Mouse (Mus musculus): ENCODE results near the gene Fgf18. TPM values are rescaled to one million over a fixed set of nuclear protein-coding genes. Genes with fewer than 3 reads are reported as not detected.

Gene Fgf18
- polyA plus RNA-seq, 1 experiment: 0.12 TPM

DNA sequence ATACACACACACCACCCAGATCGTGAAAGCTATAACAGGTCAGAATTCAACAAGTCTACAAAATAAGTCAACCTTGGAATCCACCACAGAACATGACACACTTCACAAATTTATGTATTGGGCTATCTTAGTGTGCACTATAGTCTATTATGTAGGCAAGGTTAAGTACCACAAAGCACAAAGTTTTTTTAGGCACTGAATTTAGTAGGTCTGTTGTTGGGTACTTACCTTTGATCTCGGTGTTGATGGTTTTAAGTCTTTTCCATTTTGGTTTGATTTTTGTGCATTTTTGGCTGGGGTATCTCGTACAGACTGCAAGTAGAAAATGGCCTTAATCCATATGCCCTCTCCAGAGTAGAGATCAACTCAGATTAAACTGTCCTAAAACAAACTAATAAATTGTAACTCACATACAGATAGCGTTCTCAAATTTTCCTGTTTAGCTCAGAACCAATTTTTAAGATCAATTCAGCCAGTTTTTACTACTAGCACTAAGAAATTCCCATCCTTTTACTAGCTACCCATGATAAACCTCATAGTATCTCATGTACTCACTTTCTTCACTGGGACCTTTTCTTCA, 9.3 kb upstream of the Fgf18 start:
- peaks cover 66% of the 10 kb centered on the region for H3K79me3 ChIP-seq (ENCODE audit: low read depth)
- TF ChIP-seq MAX (IDR thresholded peaks at IDR 0.05): no peak
- no peak for TF ChIP-seq MYOG (IDR thresholded peaks at IDR 0.05; ENCODE audit: control insufficient read depth, extremely low read depth, insufficient read length)
- TF ChIP-seq CEBPB (IDR thresholded peaks at IDR 0.05; ENCODE audit: low read depth): no peak
- TF ChIP-seq USF1 (IDR thresholded peaks at IDR 0.05; ENCODE audit: low read depth): no peak
- no peak for TF ChIP-seq MYOD1 (IDR thresholded peaks at IDR 0.05; ENCODE audit: control insufficient read depth, insufficient read length, low read depth)
- H3K27me3 ChIP-seq (ENCODE audit: control insufficient read depth, insufficient read depth, insufficient read length): no peaks in the 10 kb centered on the region
- peaks cover 100% of the 10 kb centered on the region for H3K36me3 ChIP-seq (ENCODE audit: control insufficient read depth, insufficient read depth)
- H3K79me2 ChIP-seq (ENCODE audit: control insufficient read depth, insufficient read depth): peaks cover 88% of the 10 kb centered on the region
- H3K4me3 ChIP-seq (ENCODE audit: insufficient read depth, poor library complexity, severe bottlenecking): no peak overlapping the region
- H3ac ChIP-seq (ENCODE audit: control insufficient read depth, insufficient read length, low read depth): no peak overlapping the region

DNA sequence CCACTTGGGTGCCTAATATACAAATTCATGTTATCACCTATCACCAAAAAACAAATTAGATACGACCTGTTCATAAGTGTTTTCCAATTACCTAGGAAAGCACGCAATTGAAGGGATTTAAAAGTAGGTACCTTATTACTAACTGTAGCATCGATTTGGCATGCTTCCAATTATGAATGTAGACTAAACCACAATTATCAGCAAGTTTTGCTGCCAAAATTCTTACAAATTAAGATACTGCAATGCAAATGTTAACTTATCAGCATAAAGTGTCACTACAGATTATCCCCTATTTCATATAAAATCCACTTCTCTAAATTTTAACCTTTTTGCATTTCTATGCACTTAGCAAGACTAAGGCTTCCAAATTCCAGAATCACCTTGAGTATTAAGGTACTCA, 7.3 kb upstream of the Fgf18 start:
- no peak overlapping the region for H3K4me3 ChIP-seq (ENCODE audit: insufficient read depth, poor library complexity, severe bottlenecking)
- peaks cover 100% of the 10 kb centered on the region for H3K36me3 ChIP-seq (ENCODE audit: control insufficient read depth, insufficient read depth)
- no peaks in the 10 kb centered on the region for H3K27me3 ChIP-seq (ENCODE audit: control insufficient read depth, insufficient read depth, insufficient read length)
- peaks cover 67% of the 10 kb centered on the region for H3K79me2 ChIP-seq (ENCODE audit: control insufficient read depth, insufficient read depth)
- no peak overlapping the region for H3ac ChIP-seq (ENCODE audit: control insufficient read depth, insufficient read length, low read depth)
- TF ChIP-seq MYOG (IDR thresholded peaks at IDR 0.05; ENCODE audit: control insufficient read depth, extremely low read depth, insufficient read length) (no peak), FOSL1 (IDR thresholded peaks at IDR 0.05; ENCODE audit: insufficient read depth, low read length, poor library complexity, severe bottlenecking) (no peak), CEBPB (IDR thresholded peaks at IDR 0.05; ENCODE audit: low read depth) (no peak)
- peaks cover 46% of the 10 kb centered on the region for H3K79me3 ChIP-seq (ENCODE audit: low read depth)

DNA sequence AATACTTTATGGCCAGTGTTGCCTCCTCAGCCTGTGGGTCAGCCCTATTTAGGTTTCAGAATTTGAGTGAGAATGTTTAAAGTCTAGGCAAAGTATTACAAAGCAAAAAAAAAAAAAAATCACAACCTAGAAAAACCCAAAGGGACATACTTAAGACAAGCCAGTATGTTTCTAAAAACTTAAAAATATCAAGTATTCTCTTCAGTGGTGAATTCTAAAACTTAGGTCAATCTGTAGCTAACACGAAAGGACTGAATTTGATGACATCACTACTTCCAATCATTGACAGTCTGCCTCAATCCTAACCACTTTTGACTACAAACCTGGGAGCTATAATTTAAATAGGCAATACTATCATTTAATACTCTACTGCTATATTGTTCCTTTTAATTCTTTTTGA, 5.8 kb upstream of the Fgf18 start:
- peaks cover 52% of the 10 kb centered on the region for H3K79me2 ChIP-seq (ENCODE audit: control insufficient read depth, insufficient read depth)
- H3K79me3 ChIP-seq (ENCODE audit: low read depth): peaks cover 31% of the 10 kb centered on the region
- no peaks in the 10 kb centered on the region for H3K27me3 ChIP-seq (ENCODE audit: control insufficient read depth, insufficient read depth, insufficient read length)
- no peak overlapping the region for H3ac ChIP-seq (ENCODE audit: control insufficient read depth, insufficient read length, low read depth)
- H3K36me3 ChIP-seq (ENCODE audit: control insufficient read depth, insufficient read depth): peaks cover 89% of the 10 kb centered on the region
- TF ChIP-seq USF1 (IDR thresholded peaks at IDR 0.05; ENCODE audit: low read depth) (no peak), MYOD1 (IDR thresholded peaks at IDR 0.05; ENCODE audit: control insufficient read depth, insufficient read length, low read depth) (no peak), MYOG (IDR thresholded peaks at IDR 0.05; ENCODE audit: control insufficient read depth, extremely low read depth, insufficient read length) (no peak), CTCF (IDR thresholded peaks at IDR 0.05; ENCODE audit: control insufficient read depth, insufficient read depth, insufficient read length) (no peak), CEBPB (IDR thresholded peaks at IDR 0.05; ENCODE audit: low read depth) (no peak), FOSL1 (IDR thresholded peaks at IDR 0.05; ENCODE audit: insufficient read depth, low read length, poor library complexity, severe bottlenecking) (no peak), MAX (IDR thresholded peaks at IDR 0.05) (no peak)
- no peak overlapping the region for H3K4me3 ChIP-seq (ENCODE audit: insufficient read depth, poor library complexity, severe bottlenecking)

DNA sequence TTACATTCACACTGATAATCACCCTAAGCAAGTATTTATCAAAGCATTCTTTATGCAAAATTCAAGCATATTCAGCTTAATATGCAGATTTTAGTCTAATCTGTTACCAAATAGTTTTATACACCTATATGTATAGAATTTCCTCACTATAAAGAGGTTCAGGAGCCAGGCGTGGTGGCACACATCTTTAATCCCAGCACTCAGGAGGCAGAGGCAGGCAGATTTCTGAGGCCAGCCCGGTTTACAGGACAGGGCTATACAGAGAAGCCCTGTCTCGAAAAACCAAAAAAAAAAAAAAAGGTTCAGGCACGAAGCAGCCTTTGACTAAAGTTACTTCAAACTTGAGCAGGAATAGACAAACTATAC, 4.6 kb upstream of the Fgf18 start:
- H3K36me3 ChIP-seq (ENCODE audit: control insufficient read depth, insufficient read depth): peaks cover 77% of the 10 kb centered on the region
- H3ac ChIP-seq (ENCODE audit: control insufficient read depth, insufficient read length, low read depth): no peak overlapping the region
- peaks cover 40% of the 10 kb centered on the region for H3K79me2 ChIP-seq (ENCODE audit: control insufficient read depth, insufficient read depth)
- TF ChIP-seq MYOD1 (IDR thresholded peaks at IDR 0.05; ENCODE audit: control insufficient read depth, insufficient read length, low read depth): no peak
- TF ChIP-seq MAX (IDR thresholded peaks at IDR 0.05): no peak
- TF ChIP-seq MYOG (IDR thresholded peaks at IDR 0.05; ENCODE audit: control insufficient read depth, extremely low read depth, insufficient read length): no peak
- TF ChIP-seq USF1 (IDR thresholded peaks at IDR 0.05; ENCODE audit: low read depth): no peak
- no peak for TF ChIP-seq FOSL1 (IDR thresholded peaks at IDR 0.05; ENCODE audit: insufficient read depth, low read length, poor library complexity, severe bottlenecking)
- no peak for TF ChIP-seq CEBPB (IDR thresholded peaks at IDR 0.05; ENCODE audit: low read depth)
- no peak for TF ChIP-seq CTCF (IDR thresholded peaks at IDR 0.05; ENCODE audit: control insufficient read depth, insufficient read depth, insufficient read length)
- no peaks in the 10 kb centered on the region for H3K27me3 ChIP-seq (ENCODE audit: control insufficient read depth, insufficient read depth, insufficient read length)
- peaks cover 19% of the 10 kb centered on the region for H3K79me3 ChIP-seq (ENCODE audit: low read depth)
- no peak overlapping the region for H3K4me3 ChIP-seq (ENCODE audit: insufficient read depth, poor library complexity, severe bottlenecking)

DNA sequence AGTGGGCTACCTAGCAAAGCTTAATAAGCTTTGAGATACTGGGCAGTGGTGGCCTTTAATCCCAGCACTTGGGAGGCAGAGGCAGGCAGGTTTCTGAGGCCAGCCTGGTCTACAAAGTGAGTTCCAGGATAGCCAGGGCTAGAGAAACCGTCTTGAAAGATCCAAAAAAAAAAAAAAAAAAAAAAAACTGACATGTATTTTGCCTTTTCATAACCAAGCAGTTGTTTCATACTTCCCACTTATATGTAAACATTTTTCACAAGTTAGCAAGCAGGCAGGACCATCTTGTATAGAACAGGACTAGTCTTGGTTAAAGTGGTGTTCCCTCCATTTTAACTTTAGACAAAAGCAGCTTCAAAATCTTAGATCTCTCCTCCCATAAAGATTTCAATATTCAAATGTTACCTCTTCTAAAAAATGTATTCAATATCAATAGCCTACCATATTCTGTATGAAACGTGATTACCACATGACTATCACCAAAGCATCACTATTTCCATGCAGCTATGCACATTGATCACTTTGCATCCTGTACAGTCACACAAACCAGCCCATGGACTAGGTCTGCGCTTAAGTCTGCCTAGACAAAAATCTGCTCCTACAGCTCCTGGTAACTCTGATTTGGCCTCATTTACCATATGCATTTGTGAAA, 4.1 kb upstream of the Fgf18 start:
- Histone ChIP-seq H3K79me2 (ENCODE audit: control insufficient read depth, insufficient read depth) (peaks cover 35% of the 10 kb centered on the region), H3ac (ENCODE audit: control insufficient read depth, insufficient read length, low read depth) (no peak overlapping the region), H3K27me3 (ENCODE audit: control insufficient read depth, insufficient read depth, insufficient read length) (no peaks in the 10 kb centered on the region), H3K4me3 (ENCODE audit: insufficient read depth, poor library complexity, severe bottlenecking) (no peak overlapping the region), H3K36me3 (ENCODE audit: control insufficient read depth, insufficient read depth) (peaks cover 72% of the 10 kb centered on the region), H3K79me3 (ENCODE audit: low read depth) (peaks cover 14% of the 10 kb centered on the region)
- TF ChIP-seq CTCF (IDR thresholded peaks at IDR 0.05; ENCODE audit: control insufficient read depth, insufficient read depth, insufficient read length) (no peak), MAX (IDR thresholded peaks at IDR 0.05) (no peak), CEBPB (IDR thresholded peaks at IDR 0.05; ENCODE audit: low read depth) (no peak), MYOG (IDR thresholded peaks at IDR 0.05; ENCODE audit: control insufficient read depth, extremely low read depth, insufficient read length) (no peak), MYOD1 (IDR thresholded peaks at IDR 0.05; ENCODE audit: control insufficient read depth, insufficient read length, low read depth) (no peak), USF1 (IDR thresholded peaks at IDR 0.05; ENCODE audit: low read depth) (no peak), FOSL1 (IDR thresholded peaks at IDR 0.05; ENCODE audit: insufficient read depth, low read length, poor library complexity, severe bottlenecking) (no peak)

DNA sequence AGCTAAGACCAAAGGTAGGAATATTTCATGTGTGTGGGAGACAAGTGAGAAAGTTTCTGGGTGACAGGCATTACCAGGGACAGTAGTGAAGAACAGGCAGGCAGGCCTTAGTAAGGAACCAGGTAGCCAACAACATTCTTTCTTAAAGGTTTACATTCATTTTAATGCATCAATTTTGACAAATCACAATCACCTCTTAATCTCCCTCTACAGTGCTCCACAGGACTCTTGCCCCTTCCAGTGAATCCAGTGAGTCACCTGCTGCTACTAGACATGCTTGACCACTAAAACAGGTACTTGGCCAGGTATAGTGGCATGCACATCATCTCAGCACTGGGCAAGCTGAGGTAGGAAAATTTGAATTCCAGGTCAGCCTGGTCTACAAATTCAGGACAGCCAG, 3.2 kb upstream of the Fgf18 start:
- H3K79me3 ChIP-seq (ENCODE audit: low read depth): peaks cover 8% of the 10 kb centered on the region
- TF ChIP-seq MYOD1 (IDR thresholded peaks at IDR 0.05; ENCODE audit: control insufficient read depth, insufficient read length, low read depth): no peak
- TF ChIP-seq FOSL1 (IDR thresholded peaks at IDR 0.05; ENCODE audit: insufficient read depth, low read length, poor library complexity, severe bottlenecking): no peak
- no peak for TF ChIP-seq MYOG (IDR thresholded peaks at IDR 0.05; ENCODE audit: control insufficient read depth, extremely low read depth, insufficient read length)
- no peak for TF ChIP-seq CTCF (IDR thresholded peaks at IDR 0.05; ENCODE audit: control insufficient read depth, insufficient read depth, insufficient read length)
- TF ChIP-seq MAX (IDR thresholded peaks at IDR 0.05): no peak
- no peak for TF ChIP-seq CEBPB (IDR thresholded peaks at IDR 0.05; ENCODE audit: low read depth)
- no peak for TF ChIP-seq USF1 (IDR thresholded peaks at IDR 0.05; ENCODE audit: low read depth)
- no peaks in the 10 kb centered on the region for H3K27me3 ChIP-seq (ENCODE audit: control insufficient read depth, insufficient read depth, insufficient read length)
- H3K79me2 ChIP-seq (ENCODE audit: control insufficient read depth, insufficient read depth): peaks cover 26% of the 10 kb centered on the region
- H3ac ChIP-seq (ENCODE audit: control insufficient read depth, insufficient read length, low read depth): no peak overlapping the region
- peaks cover 63% of the 10 kb centered on the region for H3K36me3 ChIP-seq (ENCODE audit: control insufficient read depth, insufficient read depth)
- no peak overlapping the region for H3K4me3 ChIP-seq (ENCODE audit: insufficient read depth, poor library complexity, severe bottlenecking)
